Mouse (Mus musculus): ENCODE data around the gene Phf6. TPM values are rescaled to one million over a fixed set of nuclear protein-coding genes. Genes with fewer than 3 reads are reported as not detected.

The Phf6 gene
- polyA plus RNA-seq, 1 experiment from 2014 or later: 125 TPM

- Histone ChIP-seq H3K4me3 (ENCODE audit: low read depth, low read length) (no peak overlapping the region), H3K4me2 (no peak overlapping the region), H3K9me3 (ENCODE audit: control insufficient read depth, low read length) (no peaks in the 10 kb centered on the region), H3K36me3 (ENCODE audit: control insufficient read depth, insufficient read depth, low read length) (no peaks in the 10 kb centered on the region; the same call in 1 of the 2 replicates), H3K27me3 (ENCODE audit: control insufficient read depth, insufficient read depth, low read length) (no peaks in the 10 kb centered on the region), H3K4me1 (ENCODE audit: control insufficient read depth, insufficient read depth, low read length) (no peaks in the 10 kb centered on the region), H3K9ac (ENCODE audit: low read length) (no peak overlapping the region), H3K27ac (ENCODE audit: low read depth, low read length) (no peak overlapping the region)
- 41% methylated on average over 1 of the region's 1 CpGs for WGBS
- DNase-seq (ENCODE audit: low spot score, missing footprints) (no peak), ATAC-seq (ENCODE audit: low FRiP score) (no peak)
Observed at GRCm38 (mm10) chrX:52928883-52929282, 16.8 kb downstream of the Phf6 start.

DNA sequence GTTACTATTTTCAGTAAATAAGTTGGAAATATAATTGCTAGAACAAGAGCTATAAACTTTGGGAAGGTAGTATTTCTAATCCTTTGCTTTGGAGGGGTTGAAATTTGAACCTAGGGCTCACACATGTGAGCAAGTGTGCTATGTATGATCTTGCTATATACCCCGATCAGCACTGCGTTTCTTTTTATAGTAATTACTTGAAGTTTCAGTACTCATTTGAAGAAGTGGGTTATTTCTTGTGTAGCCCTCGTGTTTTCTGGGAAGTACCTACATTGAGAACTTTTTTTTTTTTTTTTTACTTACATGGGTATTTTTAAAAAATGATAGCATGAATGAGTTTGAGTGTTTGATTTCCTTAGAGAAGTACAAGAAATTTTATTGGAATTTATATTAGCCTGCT, 17.7 kb downstream of the Phf6 start:
- Histone ChIP-seq H3K9me3 (ENCODE audit: control insufficient read depth, low read length) (no peaks in the 10 kb centered on the region), H3K4me3 (ENCODE audit: low read depth, low read length) (no peak overlapping the region), H3K4me1 (ENCODE audit: control insufficient read depth, insufficient read depth, low read length) (no peaks in the 10 kb centered on the region), H3K36me3 (ENCODE audit: control insufficient read depth, insufficient read depth, low read length) (no peaks in the 10 kb centered on the region; the same call in 1 of the 2 replicates), H3K4me2 (no peak overlapping the region), H3K9ac (ENCODE audit: low read length) (no peak overlapping the region), H3K27me3 (ENCODE audit: control insufficient read depth, insufficient read depth, low read length) (no peaks in the 10 kb centered on the region), H3K27ac (ENCODE audit: low read depth, low read length) (no peak overlapping the region)
- WGBS: 92% methylated on average over 3 of the region's 3 CpGs
- ATAC-seq (ENCODE audit: low FRiP score): no peak
- no peak for DNase-seq (ENCODE audit: low spot score, missing footprints)

- Histone ChIP-seq H3K9ac (ENCODE audit: low read length) (no peak overlapping the region), H3K4me2 (no peak overlapping the region), H3K4me3 (ENCODE audit: low read depth, low read length) (no peak overlapping the region), H3K36me3 (ENCODE audit: control insufficient read depth, insufficient read depth, low read length) (no peaks in the 10 kb centered on the region; the same call in 1 of the 2 replicates), H3K4me1 (ENCODE audit: control insufficient read depth, insufficient read depth, low read length) (no peaks in the 10 kb centered on the region), H3K27me3 (ENCODE audit: control insufficient read depth, insufficient read depth, low read length) (no peaks in the 10 kb centered on the region), H3K27ac (ENCODE audit: low read depth, low read length) (no peak overlapping the region), H3K9me3 (ENCODE audit: control insufficient read depth, low read length) (no peaks in the 10 kb centered on the region)
- no peak for DNase-seq (ENCODE audit: low spot score, missing footprints)
- WGBS: 87% methylated on average over 5 of the region's 5 CpGs
- no peak for ATAC-seq (ENCODE audit: low FRiP score)
Observed at GRCm38 (mm10) chrX:52930191-52930590, 18.1 kb downstream of the Phf6 start.

DNA sequence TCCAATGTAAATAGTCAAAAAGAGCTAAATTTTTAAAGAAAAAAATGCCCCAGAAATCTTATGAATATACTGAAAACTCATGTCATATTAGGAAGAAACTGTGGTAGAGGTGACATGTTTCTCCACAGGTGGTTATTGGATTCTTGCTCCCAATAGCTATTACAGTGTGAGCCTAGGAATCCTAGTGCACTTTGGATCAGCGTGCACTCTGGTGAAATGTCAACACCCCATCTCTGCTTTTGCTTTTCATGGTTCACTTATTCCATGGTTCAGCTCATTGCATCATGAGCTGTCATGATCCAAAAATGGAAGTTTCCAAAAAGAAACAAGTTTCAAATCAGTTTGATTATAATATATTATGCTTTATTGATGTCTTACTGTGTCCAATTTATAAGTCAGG, 20.1 kb downstream of the Phf6 start:
- Histone ChIP-seq H3K27me3 (ENCODE audit: control insufficient read depth, insufficient read depth, low read length) (no peaks in the 10 kb centered on the region), H3K4me3 (ENCODE audit: low read depth, low read length) (no peak overlapping the region), H3K36me3 (ENCODE audit: control insufficient read depth, insufficient read depth, low read length) (no peaks in the 10 kb centered on the region; the same call in 1 of the 2 replicates), H3K27ac (ENCODE audit: low read depth, low read length) (no peak overlapping the region), H3K4me1 (ENCODE audit: control insufficient read depth, insufficient read depth, low read length) (no peaks in the 10 kb centered on the region), H3K4me2 (no peak overlapping the region), H3K9ac (ENCODE audit: low read length) (no peak overlapping the region), H3K9me3 (ENCODE audit: control insufficient read depth, low read length) (no peaks in the 10 kb centered on the region)
- WGBS: 91% methylated on average over 1 of the region's 1 CpGs
- ATAC-seq (ENCODE audit: low FRiP score) (no peak), DNase-seq (ENCODE audit: low spot score, missing footprints) (no peak)

DNA sequence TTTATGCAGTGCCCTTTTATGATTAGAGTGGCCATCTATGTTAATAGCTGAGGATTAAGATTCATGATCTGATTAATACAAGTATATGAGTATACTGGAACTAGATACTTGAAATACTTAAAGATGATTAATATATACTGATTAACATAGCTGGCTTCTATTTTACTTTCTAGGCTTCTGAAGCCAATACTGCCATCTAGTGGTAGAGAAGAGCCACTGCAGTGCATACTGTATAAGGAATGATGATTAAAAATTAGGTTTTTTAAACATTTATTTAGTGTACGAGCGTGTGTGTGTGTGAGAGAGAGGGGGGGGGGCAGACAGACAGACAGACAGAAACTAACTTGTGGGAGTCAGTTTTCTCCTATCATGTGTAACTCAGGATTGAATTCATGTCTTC, 22.4 kb downstream of the Phf6 start:
- no peaks in the 10 kb centered on the region for H3K9me3 ChIP-seq (ENCODE audit: control insufficient read depth, low read length)
- no peak overlapping the region for H3K27ac ChIP-seq (ENCODE audit: low read depth, low read length)
- 78% methylated on average over 2 of the region's 2 CpGs for WGBS
- no peak overlapping the region for H3K9ac ChIP-seq (ENCODE audit: low read length)
- no peaks in the 10 kb centered on the region for H3K36me3 ChIP-seq (ENCODE audit: control insufficient read depth, insufficient read depth, low read length)
- H3K4me3 ChIP-seq (ENCODE audit: low read depth, low read length): no peak overlapping the region
- no peak for ATAC-seq (ENCODE audit: low FRiP score)
- H3K4me1 ChIP-seq (ENCODE audit: control insufficient read depth, insufficient read depth, low read length): no peaks in the 10 kb centered on the region
- H3K27me3 ChIP-seq (ENCODE audit: control insufficient read depth, insufficient read depth, low read length): no peaks in the 10 kb centered on the region
- no peak for DNase-seq (ENCODE audit: low spot score, missing footprints)
- H3K4me2 ChIP-seq: no peak overlapping the region

DNA sequence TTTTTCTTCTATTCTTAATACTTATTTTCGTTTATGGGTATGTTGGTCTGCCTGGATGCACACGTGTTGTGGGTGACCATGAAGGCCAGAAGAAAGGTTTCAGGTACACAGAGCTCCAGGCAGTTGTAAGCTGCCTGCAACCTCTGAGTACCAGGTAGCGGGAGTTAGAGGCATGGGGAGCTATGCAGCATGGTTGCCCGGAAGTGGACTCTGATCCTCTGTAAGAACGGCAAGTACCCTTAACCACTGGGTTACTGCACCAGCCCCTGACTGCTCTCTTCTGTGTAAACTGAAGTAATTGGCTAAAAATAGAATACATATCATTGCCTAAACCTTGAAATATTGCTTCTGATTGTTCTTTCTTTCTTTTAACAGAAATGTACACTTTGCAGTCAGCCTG, 33.4 kb downstream of the Phf6 start:
- no peaks in the 10 kb centered on the region for H3K27me3 ChIP-seq (ENCODE audit: control insufficient read depth, insufficient read depth, low read length)
- ATAC-seq (ENCODE audit: low FRiP score) (no peak), DNase-seq (ENCODE audit: low spot score, missing footprints) (no peak)
- no peak overlapping the region for H3K4me3 ChIP-seq (ENCODE audit: low read depth, low read length)
- H3K4me2 ChIP-seq: no peak overlapping the region
- H3K9ac ChIP-seq (ENCODE audit: low read length): no peak overlapping the region
- no peaks in the 10 kb centered on the region for H3K36me3 ChIP-seq (ENCODE audit: control insufficient read depth, insufficient read depth, low read length)
- H3K9me3 ChIP-seq (ENCODE audit: control insufficient read depth, low read length): no peaks in the 10 kb centered on the region
- 92% methylated on average over 5 of the region's 5 CpGs for WGBS
- H3K4me1 ChIP-seq (ENCODE audit: control insufficient read depth, insufficient read depth, low read length): no peaks in the 10 kb centered on the region
- H3K27ac ChIP-seq (ENCODE audit: low read depth, low read length): no peak overlapping the region

DNA sequence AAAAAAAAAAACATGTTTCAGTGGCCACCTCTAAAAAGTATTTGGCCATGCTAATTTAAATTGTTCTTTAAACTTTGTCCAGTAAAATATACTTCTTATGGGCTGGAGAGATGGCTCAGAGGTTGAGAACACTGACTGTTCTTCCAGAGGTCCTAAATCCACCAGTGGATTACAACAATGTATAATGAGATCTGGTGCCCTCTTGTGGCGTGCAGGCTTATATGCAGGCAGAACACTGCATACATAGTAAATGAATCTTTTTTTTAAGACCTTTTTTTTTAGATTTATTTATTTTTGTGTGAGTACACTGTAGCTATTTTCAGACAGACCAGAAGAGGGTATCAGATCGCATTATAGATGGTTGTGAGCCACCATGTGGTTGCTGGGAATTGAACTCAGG, 37.6 kb downstream of the Phf6 start:
- 69% methylated on average over 2 of the region's 2 CpGs for whole genome bisulfite sequencing
- Histone ChIP-seq H3K27ac (ENCODE audit: low read depth, low read length) (no peak overlapping the region), H3K4me1 (ENCODE audit: control insufficient read depth, insufficient read depth, low read length) (no peaks in the 10 kb centered on the region), H3K9ac (ENCODE audit: low read length) (no peak overlapping the region), H3K4me3 (ENCODE audit: low read depth, low read length) (no peak overlapping the region), H3K36me3 (ENCODE audit: control insufficient read depth, insufficient read depth, low read length) (no peaks in the 10 kb centered on the region), H3K27me3 (ENCODE audit: control insufficient read depth, insufficient read depth, low read length) (no peaks in the 10 kb centered on the region), H3K9me3 (ENCODE audit: control insufficient read depth, low read length) (no peaks in the 10 kb centered on the region), H3K4me2 (no peak overlapping the region)
- ATAC-seq (ENCODE audit: low FRiP score) (no peak), DNase-seq (ENCODE audit: low spot score, missing footprints) (no peak)

- no peak for DNase-seq (ENCODE audit: low spot score, missing footprints)
- Histone ChIP-seq H3K4me2 (no peak overlapping the region), H3K9me3 (ENCODE audit: control insufficient read depth, low read length) (no peaks in the 10 kb centered on the region), H3K4me3 (ENCODE audit: low read depth, low read length) (no peak overlapping the region), H3K27ac (ENCODE audit: low read depth, low read length) (no peak overlapping the region), H3K27me3 (ENCODE audit: control insufficient read depth, insufficient read depth, low read length) (no peaks in the 10 kb centered on the region), H3K4me1 (ENCODE audit: control insufficient read depth, insufficient read depth, low read length) (no peaks in the 10 kb centered on the region), H3K9ac (ENCODE audit: low read length) (no peak overlapping the region), H3K36me3 (ENCODE audit: control insufficient read depth, insufficient read depth, low read length) (no peaks in the 10 kb centered on the region; the same call in 1 of the 2 replicates)
- 86% methylated on average over 4 of the region's 4 CpGs for WGBS
- no peak for ATAC-seq (ENCODE audit: low FRiP score)
Observed at GRCm38 (mm10) chrX:52956942-52957341, 44.9 kb downstream of the Phf6 start.

- ATAC-seq (ENCODE audit: low FRiP score) (no peak), DNase-seq (ENCODE audit: low spot score, missing footprints) (no peak)
- no peak overlapping the region for H3K4me3 ChIP-seq (ENCODE audit: low read depth, low read length)
- WGBS: 73% methylated on average over 5 of the region's 5 CpGs
- H3K36me3 ChIP-seq (ENCODE audit: control insufficient read depth, insufficient read depth, low read length): no peaks in the 10 kb centered on the region
- no peaks in the 10 kb centered on the region for H3K4me1 ChIP-seq (ENCODE audit: control insufficient read depth, insufficient read depth, low read length)
- H3K4me2 ChIP-seq: no peak overlapping the region
- H3K9me3 ChIP-seq (ENCODE audit: control insufficient read depth, low read length): no peaks in the 10 kb centered on the region
- no peaks in the 10 kb centered on the region for H3K27me3 ChIP-seq (ENCODE audit: control insufficient read depth, insufficient read depth, low read length)
- no peak overlapping the region for H3K9ac ChIP-seq (ENCODE audit: low read length)
- H3K27ac ChIP-seq (ENCODE audit: low read depth, low read length): no peak overlapping the region
Observed at GRCm38 (mm10) chrX:52961559-52962110, 49.6 kb downstream of the Phf6 start.
